Mouse (Mus musculus): Measurements from ENCODE around the gene Hba-a1. TPM values are rescaled to one million over a fixed set of nuclear protein-coding genes. Genes with fewer than 3 reads are reported as not detected.
"Not testable (repeated sequence)": the region's sequence is repeated elsewhere in the genome, so short reads cannot be mapped to it uniquely, and the experiment has no call there.

Hba-a1 gene
- 4,298 and 5,653 TPM in 2 replicates for polyA plus RNA-seq (2015; fragmentation: Nextera tagmentation; extraction: Ambion mirVana)

DNA sequence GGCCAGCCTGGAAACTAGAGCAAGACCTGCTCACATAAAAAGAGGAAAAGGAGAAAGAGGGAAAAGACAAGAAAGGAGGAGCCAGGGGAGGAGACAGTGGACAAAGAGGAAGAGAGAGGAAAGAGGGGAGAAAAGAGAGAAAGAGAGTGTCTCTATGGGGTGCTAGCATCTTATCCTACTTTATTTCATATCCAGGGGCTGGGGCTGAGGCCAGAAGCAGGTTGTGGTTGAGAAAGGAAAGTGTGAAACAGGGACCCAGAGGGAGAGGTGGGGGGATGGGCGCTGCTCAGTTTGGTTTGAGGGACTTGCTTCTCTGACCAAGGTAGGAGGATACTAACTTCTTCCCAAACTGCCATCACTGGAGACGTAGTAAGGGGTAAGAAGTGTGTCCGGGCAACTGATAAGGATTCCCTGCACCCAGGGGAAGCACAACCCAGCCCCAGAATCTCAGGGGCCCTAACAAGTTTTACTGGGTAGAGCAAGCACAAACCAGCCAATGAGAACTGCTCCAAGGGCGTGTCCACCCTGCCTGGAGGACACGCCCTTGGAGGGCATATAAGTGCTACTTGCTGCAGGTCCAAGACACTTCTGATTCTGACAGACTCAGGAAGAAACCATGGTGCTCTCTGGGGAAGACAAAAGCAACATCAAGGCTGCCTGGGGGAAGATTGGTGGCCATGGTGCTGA, at the start of gene Hba-a1:
Gene Hba-a1 (plus strand): TSS at position 421 of the 687 bp plus-strand sequence.
- not testable (repeated sequence) for H3K27ac ChIP-seq (replicated peaks); H3K9me3 ChIP-seq (replicated peaks); H3K4me2 ChIP-seq (replicated peaks); H3K4me1 ChIP-seq; H3K36me3 ChIP-seq; H3K9ac ChIP-seq; H3K4me3 ChIP-seq (replicated peaks); ATAC-seq (ENCODE audit: insufficient number of reproducible peaks, low FRiP score, low TSS enrichment, low read depth)
- WGBS: 55% methylated on average over 1 of the region's 5 CpGs
- peaks cover 13% of the 10 kb centered on the region for H3K27me3 ChIP-seq

DNA sequence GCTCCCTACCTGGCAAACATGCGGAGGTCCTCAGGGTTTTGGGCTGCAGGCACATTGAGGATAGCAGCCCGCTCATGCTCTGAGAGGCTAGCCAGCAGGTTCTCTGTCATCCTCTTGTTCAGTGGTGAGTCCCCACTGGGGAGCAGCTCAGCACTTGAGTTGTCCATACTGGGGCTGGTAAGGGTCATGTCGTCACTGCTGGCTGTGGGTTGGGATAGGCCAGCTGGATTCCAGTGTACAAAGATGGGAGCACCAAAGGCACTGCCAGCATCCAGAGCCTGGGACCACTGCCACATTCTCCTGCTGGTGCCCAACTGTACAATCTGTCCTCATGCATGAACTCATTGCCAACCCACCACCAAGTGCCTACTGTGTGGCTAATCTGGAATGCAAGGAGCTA, 49.4 kb upstream of the Hba-a1 start:
- H3K36me3 ChIP-seq: peaks cover 61% of the 10 kb centered on the region
- H3K27ac ChIP-seq (replicated peaks): no peak overlapping the region
- H3K27me3 ChIP-seq: no peaks in the 10 kb centered on the region

DNA sequence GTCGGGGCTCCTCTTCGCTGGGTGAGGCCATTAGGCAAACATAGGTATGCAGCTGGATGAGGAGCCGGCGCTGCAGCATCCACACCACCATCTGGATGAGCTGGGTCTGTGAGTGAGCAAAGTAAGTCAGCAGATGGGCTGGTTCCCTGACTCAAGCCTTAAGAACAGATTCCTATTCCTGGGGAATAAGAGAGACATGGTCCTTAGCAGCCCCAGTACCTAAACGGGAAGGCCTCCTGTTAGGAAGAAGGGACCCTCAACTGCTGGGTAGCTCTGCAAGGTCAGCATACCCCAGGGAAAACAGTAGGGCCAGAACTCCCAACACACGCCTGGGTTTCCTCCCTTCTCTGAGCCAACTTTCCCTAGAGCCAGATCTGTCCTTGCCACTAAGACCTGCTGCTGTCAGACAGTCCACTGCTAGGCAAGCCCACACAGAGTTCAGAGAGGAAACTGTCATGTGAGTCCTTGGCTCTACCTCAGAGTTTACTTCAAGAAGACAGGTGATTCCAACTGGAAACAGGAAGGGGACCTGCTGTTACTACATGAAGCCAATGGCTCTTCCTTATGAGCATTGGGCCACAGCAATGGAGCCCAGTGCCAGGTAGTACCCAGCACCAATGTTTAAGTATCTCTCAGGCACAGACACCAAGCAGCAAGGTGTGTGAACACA, 48.4 kb upstream of the Hba-a1 start:
- Histone ChIP-seq H3K9ac (no peak overlapping the region), H3K4me1 (peaks cover 51% of the 10 kb centered on the region), H3K27me3 (no peaks in the 10 kb centered on the region), H3K4me3 (replicated peaks) (no peak overlapping the region), H3K36me3 (peaks cover 61% of the 10 kb centered on the region), H3K27ac (replicated peaks) (0 out of 2 replicates have a peak overlapping the region, but pooled peaks have one; percentile 75), H3K4me2 (replicated peaks) (no peak overlapping the region), H3K9me3 (replicated peaks) (no peaks in the 10 kb centered on the region)
- no peak for ATAC-seq (ENCODE audit: insufficient number of reproducible peaks, low FRiP score, low TSS enrichment, low read depth)
- WGBS: 78% methylated on average over 6 of the region's 6 CpGs

More for the DNA sequence above, 49.4 kb upstream of the Hba-a1 start:
- Histone ChIP-seq H3K9ac (no peak overlapping the region), H3K4me1 (peaks cover 51% of the 10 kb centered on the region), H3K4me3 (replicated peaks) (no peak overlapping the region), H3K9me3 (replicated peaks) (no peaks in the 10 kb centered on the region), H3K4me2 (replicated peaks) (no peak overlapping the region)
- no peak for ATAC-seq (ENCODE audit: insufficient number of reproducible peaks, low FRiP score, low TSS enrichment, low read depth)
- 90% methylated on average over 3 of the region's 3 CpGs for WGBS

DNA sequence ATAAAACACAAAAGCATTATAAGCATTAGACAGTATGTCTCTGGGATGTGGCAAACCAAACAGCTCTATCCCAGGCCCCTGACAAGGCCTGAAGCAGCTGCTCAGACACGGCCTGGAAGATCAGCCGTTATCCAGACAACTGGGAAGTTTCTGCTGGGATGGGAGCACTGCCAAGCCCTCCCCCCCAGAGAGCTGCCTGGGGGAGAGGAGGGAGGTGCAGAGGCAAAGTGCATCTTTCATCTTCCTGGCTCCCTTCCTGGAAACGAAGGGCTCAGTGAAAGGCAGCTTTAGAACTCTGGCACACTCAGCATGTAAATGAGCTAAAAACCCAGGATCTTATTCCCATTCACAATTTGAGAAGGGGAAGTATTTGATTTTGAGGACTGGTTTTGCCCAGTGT, 47.7 kb upstream of the Hba-a1 start:
- peaks cover 62% of the 10 kb centered on the region for H3K36me3 ChIP-seq
- ATAC-seq (ENCODE audit: insufficient number of reproducible peaks, low FRiP score, low TSS enrichment, low read depth): peak; percentile 44; the same call in 1 of the 2 replicates
- H3K4me3 ChIP-seq (replicated peaks): no peak overlapping the region
- H3K27me3 ChIP-seq: no peaks in the 10 kb centered on the region
- no peak overlapping the region for H3K9ac ChIP-seq
- 9% methylated on average over 3 of the region's 3 CpGs for WGBS
- no peaks in the 10 kb centered on the region for H3K9me3 ChIP-seq (replicated peaks)
- H3K4me2 ChIP-seq (replicated peaks): no peak overlapping the region
- H3K27ac ChIP-seq (replicated peaks): peak overlapping the region; percentile 75
- H3K4me1 ChIP-seq: peaks cover 51% of the 10 kb centered on the region

DNA sequence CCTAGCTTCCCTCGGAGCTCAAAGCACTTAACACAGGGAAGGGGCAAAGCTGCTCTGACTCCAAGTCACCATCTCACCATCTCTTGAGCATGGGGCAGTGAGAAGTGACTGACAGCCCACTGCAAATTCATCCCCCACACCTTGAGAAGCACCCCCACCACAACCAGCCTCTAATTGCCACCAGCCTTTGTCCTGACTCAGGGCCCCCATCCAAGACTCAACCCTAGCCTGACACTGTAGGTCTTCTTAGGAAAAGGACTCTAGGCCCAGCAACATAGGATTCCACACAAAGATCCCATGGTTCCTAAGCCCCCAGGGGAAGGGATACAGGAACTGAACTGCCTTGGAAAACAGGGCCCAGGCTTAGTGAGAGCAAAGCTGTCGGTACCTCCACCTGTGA, 47.2 kb upstream of the Hba-a1 start:
- no peak overlapping the region for H3K4me3 ChIP-seq (replicated peaks)
- H3K27ac ChIP-seq (replicated peaks): peak overlapping the region; percentile 75
- no peak overlapping the region for H3K4me2 ChIP-seq (replicated peaks)
- H3K36me3 ChIP-seq: peaks cover 61% of the 10 kb centered on the region
- H3K9ac ChIP-seq: no peak overlapping the region
- H3K27me3 ChIP-seq: no peaks in the 10 kb centered on the region
- no peak for ATAC-seq (ENCODE audit: insufficient number of reproducible peaks, low FRiP score, low TSS enrichment, low read depth)
- no peaks in the 10 kb centered on the region for H3K9me3 ChIP-seq (replicated peaks)
- WGBS: 49% methylated on average over 2 of the region's 2 CpGs
- H3K4me1 ChIP-seq: peaks cover 51% of the 10 kb centered on the region

DNA sequence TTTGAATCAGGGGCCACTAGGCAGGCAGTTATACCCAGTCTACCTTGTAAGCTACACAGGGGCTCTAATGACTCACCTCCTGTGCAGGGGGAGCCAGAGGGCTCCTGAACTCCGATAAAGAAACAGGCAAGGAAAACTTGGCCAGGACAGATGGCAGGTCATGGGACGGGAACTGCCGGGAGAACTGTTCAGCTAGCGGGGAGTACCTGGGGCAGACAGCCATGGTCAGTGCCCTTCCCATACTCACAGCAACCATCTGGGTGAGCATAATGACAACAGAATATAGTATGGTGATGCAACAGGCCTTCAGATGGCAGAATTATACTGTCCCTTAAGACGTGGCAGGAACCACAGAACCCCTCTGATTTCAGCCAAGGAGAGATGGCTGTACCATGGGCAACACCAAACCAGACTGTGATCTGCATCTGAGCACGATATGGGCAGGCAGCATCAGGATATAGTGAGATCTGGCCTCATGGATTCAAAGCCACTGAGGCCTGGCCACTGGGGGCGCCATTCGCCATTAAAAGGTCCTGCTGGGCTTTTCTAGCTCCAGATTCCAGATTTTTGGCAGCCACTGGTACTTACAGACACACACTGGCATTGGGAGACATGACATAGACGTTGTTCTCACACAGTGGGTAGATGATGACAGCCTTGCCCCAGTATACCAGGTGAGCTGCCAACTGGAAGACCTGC, 46.5 kb upstream of the Hba-a1 start:
- H3K36me3 ChIP-seq: peaks cover 61% of the 10 kb centered on the region
- H3K9ac ChIP-seq: no peak overlapping the region
- H3K9me3 ChIP-seq (replicated peaks): no peaks in the 10 kb centered on the region
- peak overlapping the region; percentile 75; the same call in 1 of the 2 replicates for H3K27ac ChIP-seq (replicated peaks)
- H3K4me3 ChIP-seq (replicated peaks): no peak overlapping the region
- no peak for ATAC-seq (ENCODE audit: insufficient number of reproducible peaks, low FRiP score, low TSS enrichment, low read depth)
- 57% methylated on average over 9 of the region's 9 CpGs for WGBS
- H3K4me2 ChIP-seq (replicated peaks): no peak overlapping the region
- no peaks in the 10 kb centered on the region for H3K27me3 ChIP-seq
- peaks cover 51% of the 10 kb centered on the region for H3K4me1 ChIP-seq

DNA sequence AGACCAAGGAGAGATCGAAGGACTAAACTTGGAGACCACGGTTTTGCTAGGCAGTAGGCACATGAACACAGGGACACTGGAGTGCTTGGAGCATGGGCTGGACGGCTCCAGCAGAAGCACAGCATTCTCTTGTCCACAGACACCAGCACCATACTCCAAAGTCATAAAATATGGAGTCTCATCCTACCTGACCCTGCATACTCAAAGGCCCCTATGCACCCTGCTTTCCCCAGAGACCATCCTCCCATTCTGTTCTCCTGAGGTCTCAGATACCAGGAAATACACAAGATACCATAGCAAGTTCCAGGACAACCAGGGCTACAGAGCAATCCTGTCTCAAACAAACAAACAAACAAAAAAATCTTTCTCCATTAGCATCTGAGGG, 45.9 kb upstream of the Hba-a1 start:
- Histone ChIP-seq H3K9me3 (replicated peaks) (no peaks in the 10 kb centered on the region), H3K9ac (no peak overlapping the region), H3K27me3 (no peaks in the 10 kb centered on the region), H3K27ac (replicated peaks) (no peak overlapping the region), H3K4me1 (peaks cover 51% of the 10 kb centered on the region), H3K4me3 (replicated peaks) (no peak overlapping the region), H3K36me3 (peaks cover 56% of the 10 kb centered on the region), H3K4me2 (replicated peaks) (no peak overlapping the region)
- ATAC-seq (ENCODE audit: insufficient number of reproducible peaks, low FRiP score, low TSS enrichment, low read depth): no peak
- WGBS: 94% methylated on average over 3 of the region's 3 CpGs

DNA sequence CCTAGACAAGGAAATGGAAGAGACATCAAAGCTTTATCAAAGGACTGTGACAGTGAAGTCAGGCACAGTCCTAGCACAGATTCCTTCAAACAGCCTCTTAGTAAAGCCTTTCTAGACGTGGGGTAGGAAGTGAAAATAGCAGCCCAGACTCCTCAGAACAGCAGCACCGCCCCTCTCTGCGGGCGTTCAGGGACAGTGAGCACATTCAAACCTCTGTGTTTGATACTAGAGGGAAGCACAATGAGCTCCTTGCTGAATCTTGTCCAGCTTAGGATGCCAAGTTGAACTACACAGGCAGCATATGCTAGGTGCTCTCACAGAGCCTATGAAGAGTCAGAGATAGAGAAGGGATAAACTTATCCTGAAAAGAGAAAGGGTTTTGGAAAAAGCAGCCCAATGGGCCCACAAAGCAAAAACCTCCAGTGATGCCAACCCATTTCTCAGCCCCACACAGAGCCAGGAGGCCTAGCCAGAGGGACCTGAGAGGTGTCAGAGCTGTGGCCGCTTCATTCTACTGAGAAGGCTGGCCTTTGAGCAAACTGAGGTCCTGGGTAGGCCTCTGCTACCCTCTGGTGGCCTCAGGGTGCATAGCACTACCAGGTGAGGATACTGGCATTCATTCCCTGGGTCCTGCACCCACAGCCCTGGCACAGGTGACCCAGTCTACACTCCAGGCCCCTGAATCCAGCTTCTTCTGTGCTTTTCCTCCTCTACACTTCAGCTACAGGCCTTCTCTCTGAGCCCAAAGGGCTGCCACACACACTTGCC, 45.0 kb upstream of the Hba-a1 start:
- H3K9me3 ChIP-seq (replicated peaks): no peaks in the 10 kb centered on the region
- peaks cover 48% of the 10 kb centered on the region for H3K4me1 ChIP-seq
- no peak for ATAC-seq (ENCODE audit: insufficient number of reproducible peaks, low FRiP score, low TSS enrichment, low read depth)
- peaks cover 52% of the 10 kb centered on the region for H3K36me3 ChIP-seq
- H3K27ac ChIP-seq (replicated peaks): no peak overlapping the region
- H3K9ac ChIP-seq: no peak overlapping the region
- H3K4me2 ChIP-seq (replicated peaks): no peak overlapping the region
- 63% methylated on average over 5 of the region's 5 CpGs for WGBS
- H3K4me3 ChIP-seq (replicated peaks): no peak overlapping the region
- no peaks in the 10 kb centered on the region for H3K27me3 ChIP-seq

DNA sequence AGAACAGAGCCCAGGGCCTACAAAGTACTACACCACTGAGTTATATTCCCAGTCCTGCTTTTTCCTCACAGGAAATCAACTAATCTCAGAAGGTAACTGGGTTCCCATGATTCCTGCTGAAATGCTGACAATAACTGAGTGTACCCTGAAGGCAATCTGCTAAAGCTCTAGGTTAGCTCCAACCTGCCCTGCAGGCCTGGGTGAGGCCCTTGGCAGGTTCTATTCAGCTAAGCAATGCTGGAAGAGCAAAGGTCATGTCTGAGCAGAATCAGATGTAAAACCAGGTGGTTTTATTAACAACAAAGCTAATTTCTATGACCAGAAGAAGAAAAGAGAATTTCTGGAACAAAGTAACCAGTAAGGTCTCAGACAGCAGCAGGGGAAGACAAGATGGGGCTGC, 41.9 kb upstream of the Hba-a1 start:
- Histone ChIP-seq H3K9me3 (replicated peaks) (no peaks in the 10 kb centered on the region), H3K9ac (no peak overlapping the region), H3K27me3 (no peaks in the 10 kb centered on the region), H3K4me2 (replicated peaks) (no peak overlapping the region), H3K4me3 (replicated peaks) (no peak overlapping the region), H3K4me1 (peaks cover 37% of the 10 kb centered on the region), H3K36me3 (peaks cover 51% of the 10 kb centered on the region), H3K27ac (replicated peaks) (no peak overlapping the region)
- ATAC-seq (ENCODE audit: insufficient number of reproducible peaks, low FRiP score, low TSS enrichment, low read depth): no peak

DNA sequence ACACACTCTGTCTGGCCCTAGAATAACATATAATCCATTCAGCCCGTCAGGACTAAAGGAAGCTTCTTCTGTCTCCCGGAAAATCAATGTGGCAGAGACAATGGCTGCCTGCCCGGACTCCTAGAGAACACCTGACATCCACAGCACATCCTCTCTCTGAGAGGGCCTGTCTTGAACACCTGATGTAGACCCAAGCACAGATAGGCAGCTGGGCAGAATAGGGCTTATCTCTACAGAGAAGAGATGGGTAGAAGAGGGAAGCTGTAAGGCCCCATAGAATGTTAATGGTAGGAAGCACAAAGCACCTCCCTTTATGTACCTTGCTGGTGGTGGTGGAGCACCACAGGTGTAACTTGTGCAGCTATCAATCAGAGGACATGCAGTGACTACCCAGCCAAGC, 41.1 kb upstream of the Hba-a1 start:
- Histone ChIP-seq H3K9me3 (replicated peaks) (no peaks in the 10 kb centered on the region), H3K9ac (no peak overlapping the region), H3K36me3 (peaks cover 57% of the 10 kb centered on the region), H3K4me1 (peaks cover 29% of the 10 kb centered on the region), H3K4me2 (replicated peaks) (no peak overlapping the region), H3K27ac (replicated peaks) (no peak overlapping the region), H3K27me3 (no peaks in the 10 kb centered on the region), H3K4me3 (replicated peaks) (no peak overlapping the region)
- no peak for ATAC-seq (ENCODE audit: insufficient number of reproducible peaks, low FRiP score, low TSS enrichment, low read depth)
- 85% methylated on average over 3 of the region's 3 CpGs for WGBS

All from embryonic facial prominence, embryonic 15.5 days (tissue).